Mouse (Mus musculus): Measurements from ENCODE around the gene Dhcr7.

- no peak for TF ChIP-seq CTCF (conservative IDR thresholded peaks at IDR 0.05; ENCODE audit: low read length)
- no peak for TF ChIP-seq POU5F1 (IDR thresholded peaks at IDR 0.05; ENCODE audit: borderline replicate concordance, low read length)
Observed at GRCm38 (mm10) chr7:143823266-143823605, 291 bp downstream of the Dhcr7 start.
